Mouse (Mus musculus) right cerebral cortex, postnatal 36 days (tissue): ENCODE results near the gene Wdr46.
"Not testable (repeated sequence)": the region's sequence is repeated elsewhere in the genome, so short reads cannot be mapped to it uniquely, and the experiment has no call there.

Source experiments
- DNase-seq, 2 experiments: peaks; one replicate each; pipeline ENCODE4 v3.0.0; 2022; ENCODE audit warnings: low spot score in 2 of 2, mixed read lengths in 1 of 2

Wdr46 gene

GRCm38 (mm10) chr17:33978631-33979031 is 38.2 kb downstream of the Wdr46 start:
- peak in 1 of 2 experiments; percentile 44 for DNase-seq

GRCm38 (mm10) chr17:33979512-33980050 is 39.1 kb downstream of the Wdr46 start:
- no peak for DNase-seq

GRCm38 (mm10) chr17:33980181-33981035 is 39.9 kb downstream of the Wdr46 start:
- DNase-seq, result no peak

- DNase-seq, result peak; percentile 88 to 90
These were observed 40.9 kb downstream of the Wdr46 start for GRCm38 (mm10) chr17:33981192-33981909.

- not testable (repeated sequence) for DNase-seq
These were observed 41.7 kb downstream of the Wdr46 start for GRCm38 (mm10) chr17:33982136-33982535.

- no peak for DNase-seq
These were observed 51.6 kb downstream of the Wdr46 start for GRCm38 (mm10) chr17:33991788-33992664.

- DNase-seq, result no peak
These were observed 54.5 kb downstream of the Wdr46 start for GRCm38 (mm10) chr17:33994959-33995358.

- no peak for DNase-seq
These were observed 55.2 kb downstream of the Wdr46 start for GRCm38 (mm10) chr17:33995651-33996050.

- not testable (repeated sequence) for DNase-seq
These were observed 56.6 kb downstream of the Wdr46 start for GRCm38 (mm10) chr17:33997025-33997424.

- not testable (repeated sequence) for DNase-seq
These were observed 58.2 kb downstream of the Wdr46 start for GRCm38 (mm10) chr17:33998697-33999096.
